Mouse (Mus musculus) urinary bladder, adult 18-20 months (tissue): ENCODE data around the gene Tenm4.

Source experiments
- DNase-seq, 2 experiments: peaks; one replicate each; pipeline ENCODE4 v3.0.0; 2022; ENCODE audit warnings: low spot score in 2 of 2, mixed read lengths in 2 of 2

Tenm4 gene

GRCm38 (mm10) chr7:96242328-96243185, 71.5 kb downstream of the Tenm4 start:
- peak in 1 of 2 experiments; percentile 7 for DNase-seq

- no peak for DNase-seq
These were observed 73.8 kb downstream of the Tenm4 start for GRCm38 (mm10) chr7:96244796-96245195.

GRCm38 (mm10) chr7:96259630-96260029, 88.6 kb downstream of the Tenm4 start:
- no peak for DNase-seq

- DNase-seq = no peak
These were observed 91.1 kb downstream of the Tenm4 start for GRCm38 (mm10) chr7:96262182-96262581.

GRCm38 (mm10) chr7:96265941-96266340, 94.9 kb downstream of the Tenm4 start:
- no peak for DNase-seq

GRCm38 (mm10) chr7:96267266-96267665, 96.2 kb downstream of the Tenm4 start:
- no peak for DNase-seq

GRCm38 (mm10) chr7:96270684-96271083, 99.6 kb downstream of the Tenm4 start:
- no peak for DNase-seq

GRCm38 (mm10) chr7:96272068-96272467, 101.0 kb downstream of the Tenm4 start:
- DNase-seq = no peak

- DNase-seq = no peak
These were observed 103.4 kb downstream of the Tenm4 start for GRCm38 (mm10) chr7:96274486-96274885.

- DNase-seq = no peak
These were observed 106.5 kb downstream of the Tenm4 start for GRCm38 (mm10) chr7:96277550-96277949.

- DNase-seq = no peak
These were observed 107.3 kb downstream of the Tenm4 start for GRCm38 (mm10) chr7:96278378-96278777.

- DNase-seq = no peak
These were observed 109.7 kb downstream of the Tenm4 start for GRCm38 (mm10) chr7:96280795-96281194.

- no peak for DNase-seq
These were observed 119.5 kb downstream of the Tenm4 start for GRCm38 (mm10) chr7:96290576-96290975.

GRCm38 (mm10) chr7:96295959-96296358, 124.9 kb downstream of the Tenm4 start:
- DNase-seq = no peak

- no peak for DNase-seq
These were observed 129.9 kb downstream of the Tenm4 start for GRCm38 (mm10) chr7:96300826-96301397.

GRCm38 (mm10) chr7:96301813-96302212, 130.8 kb downstream of the Tenm4 start:
- DNase-seq = no peak

GRCm38 (mm10) chr7:96303963-96304362, 132.9 kb downstream of the Tenm4 start:
- DNase-seq = no peak

- no peak for DNase-seq
These were observed 134.4 kb downstream of the Tenm4 start for GRCm38 (mm10) chr7:96305382-96305935.

- no peak for DNase-seq
These were observed 137.1 kb downstream of the Tenm4 start for GRCm38 (mm10) chr7:96308106-96308505.

- no peak for DNase-seq
These were observed 158.3 kb downstream of the Tenm4 start for GRCm38 (mm10) chr7:96329343-96329742.

GRCm38 (mm10) chr7:96331186-96331585, 160.1 kb downstream of the Tenm4 start:
- no peak for DNase-seq

- DNase-seq = no peak
These were observed 163.3 kb downstream of the Tenm4 start for GRCm38 (mm10) chr7:96334361-96334760.

- no peak for DNase-seq
These were observed 165.3 kb downstream of the Tenm4 start for GRCm38 (mm10) chr7:96336376-96336775.
